Mouse (Mus musculus): Measurements from ENCODE around the gene Pias4. TPM values are rescaled to one million over a fixed set of nuclear protein-coding genes. Genes with fewer than 3 reads are reported as not detected.
A peak's percentile ranks its signal among the peaks of the same experiment; 100 is the strongest.

The Pias4 gene
- polyA plus RNA-seq, 1 experiment from 2014 or later: 32.8 TPM

DNA sequence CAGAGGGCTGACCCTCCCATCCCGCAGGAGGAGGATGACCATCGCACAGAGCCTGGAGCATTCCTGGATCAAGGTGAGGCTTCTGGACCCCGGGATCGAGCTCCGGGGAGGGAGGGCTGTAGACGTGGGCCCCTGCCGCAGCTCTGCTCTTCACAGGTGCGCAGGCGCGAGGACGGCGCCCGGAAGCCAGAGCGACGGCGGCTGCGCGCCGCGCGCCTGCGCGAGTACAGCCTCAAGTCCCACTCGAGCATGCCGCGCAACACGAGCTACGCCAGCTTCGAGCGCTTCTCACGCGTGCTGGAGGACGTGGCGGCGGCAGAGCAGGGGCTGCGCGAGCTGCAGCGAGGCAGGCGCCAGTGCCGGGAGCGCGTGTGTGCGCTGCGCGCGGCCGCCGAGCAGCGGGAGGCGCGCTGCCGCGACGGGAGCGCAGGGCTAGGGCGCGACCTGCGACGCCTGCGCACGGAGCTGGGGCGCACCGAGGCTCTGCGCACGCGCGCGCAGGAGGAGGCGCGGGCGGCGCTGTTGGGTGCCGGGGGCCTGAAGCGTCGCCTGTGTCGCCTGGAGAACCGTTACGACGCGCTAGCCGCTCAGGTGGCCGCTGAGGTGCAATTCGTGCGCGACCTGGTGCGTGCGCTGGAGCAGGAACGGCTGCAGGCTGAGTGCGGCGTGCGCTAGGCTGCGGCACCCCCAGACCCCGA, 24.7 kb upstream of the Pias4 start:
- Histone ChIP-seq H3K4me2 (replicated peaks; ENCODE audit: low read depth) (peak overlapping the region; percentile 87), H3K9ac (ENCODE audit: low read depth, low read length) (peak overlapping the region; percentile 73), H3K27me3 (replicated peaks; ENCODE audit: control insufficient read depth, insufficient read depth, low read length) (no peaks in the 10 kb centered on the region), H3K4me1 (replicated peaks; ENCODE audit: control insufficient read depth, insufficient read depth, low read length) (peaks cover 15% of the 10 kb centered on the region), H3K9me3 (ENCODE audit: control insufficient read depth) (no peaks in the 10 kb centered on the region), H3K4me3 (ENCODE audit: low read depth, low read length) (peak overlapping the region; percentile 55), H3K36me3 (ENCODE audit: control insufficient read depth, insufficient read depth) (peaks cover 21% of the 10 kb centered on the region; the same call in 1 of the 2 replicates), H3K27ac (ENCODE audit: low read depth, low read length) (peak overlapping the region; percentile 75)
- ATAC-seq: peak; percentile 82
- under 1% methylated on average over 68 of the region's 93 CpGs for WGBS
- peak; percentile 46 for TF ChIP-seq CTCF (IDR thresholded peaks at IDR 0.05; ENCODE audit: low read depth)

DNA sequence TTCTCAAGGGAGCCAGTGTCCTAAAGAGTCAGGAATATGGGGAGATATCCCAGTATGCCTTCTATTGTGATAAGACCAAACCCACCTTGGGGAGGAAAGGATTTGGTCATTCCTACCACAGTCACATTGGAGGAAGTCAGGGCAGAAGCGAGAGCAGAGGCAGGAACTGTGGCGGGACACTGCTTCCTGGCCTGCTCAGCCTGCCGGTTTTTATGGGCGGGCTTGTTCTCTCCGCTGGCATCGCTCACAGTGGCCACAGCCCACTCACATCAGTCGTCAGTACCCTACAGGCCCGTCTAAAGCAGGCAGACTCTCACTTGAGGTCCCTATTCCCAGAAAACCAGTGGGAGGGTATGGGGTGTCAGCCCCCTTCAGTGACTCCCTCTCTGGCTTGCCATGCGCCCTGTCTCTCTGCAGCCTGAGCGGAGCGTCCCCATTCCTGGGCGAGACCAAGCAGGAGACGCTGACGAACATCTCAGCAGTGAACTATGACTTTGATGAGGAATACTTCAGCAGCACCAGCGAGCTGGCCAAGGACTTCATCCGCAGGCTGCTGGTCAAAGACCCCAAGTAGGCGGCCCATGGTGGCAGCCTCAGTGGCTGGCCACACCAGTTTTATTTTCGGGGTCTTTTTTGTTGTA, 23.7 kb upstream of the Pias4 start:
- H3K4me3 ChIP-seq (ENCODE audit: low read depth, low read length): no peak overlapping the region
- no peaks in the 10 kb centered on the region for H3K9me3 ChIP-seq (ENCODE audit: control insufficient read depth)
- no peak for TF ChIP-seq CTCF (IDR thresholded peaks at IDR 0.05; ENCODE audit: low read depth)
- H3K4me2 ChIP-seq (replicated peaks; ENCODE audit: low read depth): peak overlapping the region; percentile 87
- WGBS: 84% methylated on average over 18 of the region's 18 CpGs
- peaks cover 31% of the 10 kb centered on the region for H3K36me3 ChIP-seq (ENCODE audit: control insufficient read depth, insufficient read depth)
- H3K9ac ChIP-seq (ENCODE audit: low read depth, low read length): no peak overlapping the region
- ATAC-seq: no peak
- H3K27ac ChIP-seq (ENCODE audit: low read depth, low read length): peak overlapping the region; percentile 75; the same call in 1 of the 2 replicates
- H3K4me1 ChIP-seq (replicated peaks; ENCODE audit: control insufficient read depth, insufficient read depth, low read length): peaks cover 15% of the 10 kb centered on the region
- H3K27me3 ChIP-seq (replicated peaks; ENCODE audit: control insufficient read depth, insufficient read depth, low read length): no peaks in the 10 kb centered on the region

DNA sequence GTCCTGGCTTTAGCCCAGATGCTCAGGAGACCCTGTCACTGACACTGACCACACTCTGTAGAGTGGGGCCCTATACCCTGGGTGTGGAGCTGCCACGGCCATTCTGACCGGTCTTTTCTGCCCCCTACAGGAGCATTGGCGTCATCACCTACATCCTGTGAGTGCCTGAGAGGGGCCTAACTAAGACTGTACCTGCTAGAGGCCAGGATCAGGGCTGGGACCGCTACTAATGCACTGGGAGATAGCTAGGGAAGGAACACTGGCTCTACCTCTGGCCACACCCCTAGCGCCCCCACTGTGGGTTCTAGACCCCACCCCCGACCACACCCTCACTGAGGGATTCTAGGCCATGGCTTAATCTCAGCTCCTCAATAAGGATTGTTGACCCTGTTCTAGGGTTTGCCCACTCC, 23.2 kb upstream of the Pias4 start:
- Histone ChIP-seq H3K27me3 (replicated peaks; ENCODE audit: control insufficient read depth, insufficient read depth, low read length) (no peaks in the 10 kb centered on the region), H3K27ac (ENCODE audit: low read depth, low read length) (peak overlapping the region; percentile 35), H3K9me3 (ENCODE audit: control insufficient read depth) (no peaks in the 10 kb centered on the region), H3K4me1 (replicated peaks; ENCODE audit: control insufficient read depth, insufficient read depth, low read length) (peaks cover 15% of the 10 kb centered on the region), H3K4me3 (ENCODE audit: low read depth, low read length) (no peak overlapping the region), H3K36me3 (ENCODE audit: control insufficient read depth, insufficient read depth) (peaks cover 34% of the 10 kb centered on the region), H3K4me2 (replicated peaks; ENCODE audit: low read depth) (no peak overlapping the region), H3K9ac (ENCODE audit: low read depth, low read length) (no peak overlapping the region)
- TF ChIP-seq CTCF (IDR thresholded peaks at IDR 0.05; ENCODE audit: low read depth): peak; percentile 60
- WGBS: 49% methylated on average over 6 of the region's 6 CpGs
- no peak for ATAC-seq

DNA sequence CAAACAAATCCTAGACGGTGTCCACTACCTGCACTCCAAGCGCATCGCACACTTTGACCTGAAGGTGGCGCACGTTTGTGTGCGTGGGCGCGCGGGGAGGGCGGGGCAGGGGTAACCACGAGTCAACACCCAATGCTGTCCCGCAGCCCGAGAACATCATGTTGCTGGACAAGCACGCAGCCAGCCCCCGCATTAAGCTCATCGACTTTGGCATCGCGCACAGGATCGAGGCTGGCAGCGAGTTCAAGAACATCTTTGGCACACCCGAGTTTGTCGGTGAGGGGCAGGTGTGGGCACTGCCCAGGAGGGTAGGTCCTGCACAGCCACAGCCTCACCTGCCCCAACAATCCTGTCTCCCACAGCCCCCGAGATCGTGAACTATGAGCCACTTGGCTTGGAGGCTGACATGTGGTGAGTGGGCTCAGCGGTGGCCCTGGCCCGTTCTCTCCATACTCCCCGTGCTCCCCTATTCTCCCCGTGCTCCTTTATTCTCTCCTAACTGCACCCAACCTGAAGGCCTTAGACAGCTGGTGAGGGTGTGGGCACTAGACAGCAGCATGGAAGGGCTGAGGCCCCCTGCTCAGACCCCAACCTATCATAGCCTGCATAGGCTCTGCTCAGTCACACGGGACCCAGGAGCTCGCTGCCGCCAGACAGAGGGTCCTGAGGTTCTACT, 22.7 kb upstream of the Pias4 start:
- H3K4me3 ChIP-seq (ENCODE audit: low read depth, low read length): no peak overlapping the region
- 71% methylated on average over 31 of the region's 31 CpGs for WGBS
- TF ChIP-seq CTCF (IDR thresholded peaks at IDR 0.05; ENCODE audit: low read depth): peak; percentile 78
- H3K9me3 ChIP-seq (ENCODE audit: control insufficient read depth): no peaks in the 10 kb centered on the region
- no peak overlapping the region for H3K9ac ChIP-seq (ENCODE audit: low read depth, low read length)
- H3K4me1 ChIP-seq (replicated peaks; ENCODE audit: control insufficient read depth, insufficient read depth, low read length): peaks cover 15% of the 10 kb centered on the region
- no peak for ATAC-seq
- no peaks in the 10 kb centered on the region for H3K27me3 ChIP-seq (replicated peaks; ENCODE audit: control insufficient read depth, insufficient read depth, low read length)
- H3K27ac ChIP-seq (ENCODE audit: low read depth, low read length): peak overlapping the region; percentile 35
- H3K36me3 ChIP-seq (ENCODE audit: control insufficient read depth, insufficient read depth): peaks cover 37% of the 10 kb centered on the region
- H3K4me2 ChIP-seq (replicated peaks; ENCODE audit: low read depth): no peak overlapping the region

DNA sequence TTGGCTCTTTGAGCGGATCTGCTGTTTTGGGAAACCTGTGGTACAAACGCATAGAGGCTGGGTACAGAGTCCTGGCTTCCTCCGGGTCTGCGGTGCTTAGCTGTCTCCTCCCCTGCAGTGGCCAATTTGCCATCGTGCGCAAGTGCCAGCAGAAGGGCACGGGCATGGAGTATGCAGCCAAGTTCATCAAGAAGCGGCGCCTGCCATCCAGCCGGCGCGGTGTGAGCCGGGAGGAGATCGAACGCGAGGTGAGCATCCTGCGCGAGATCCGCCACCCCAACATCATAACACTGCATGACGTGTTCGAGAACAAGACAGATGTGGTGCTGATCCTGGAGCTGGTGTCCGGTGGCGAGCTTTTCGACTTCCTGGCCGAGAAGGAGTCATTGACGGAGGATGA, 22.1 kb upstream of the Pias4 start:
- Histone ChIP-seq H3K4me1 (replicated peaks; ENCODE audit: control insufficient read depth, insufficient read depth, low read length) (peaks cover 15% of the 10 kb centered on the region), H3K4me2 (replicated peaks; ENCODE audit: low read depth) (no peak overlapping the region), H3K36me3 (ENCODE audit: control insufficient read depth, insufficient read depth) (peaks cover 41% of the 10 kb centered on the region), H3K9ac (ENCODE audit: low read depth, low read length) (no peak overlapping the region), H3K4me3 (ENCODE audit: low read depth, low read length) (no peak overlapping the region), H3K9me3 (ENCODE audit: control insufficient read depth) (no peaks in the 10 kb centered on the region), H3K27ac (ENCODE audit: low read depth, low read length) (no peak overlapping the region), H3K27me3 (replicated peaks; ENCODE audit: control insufficient read depth, insufficient read depth, low read length) (no peaks in the 10 kb centered on the region)
- ATAC-seq: no peak
- no peak for TF ChIP-seq CTCF (IDR thresholded peaks at IDR 0.05; ENCODE audit: low read depth)
- WGBS: 84% methylated on average over 26 of the region's 26 CpGs

DNA sequence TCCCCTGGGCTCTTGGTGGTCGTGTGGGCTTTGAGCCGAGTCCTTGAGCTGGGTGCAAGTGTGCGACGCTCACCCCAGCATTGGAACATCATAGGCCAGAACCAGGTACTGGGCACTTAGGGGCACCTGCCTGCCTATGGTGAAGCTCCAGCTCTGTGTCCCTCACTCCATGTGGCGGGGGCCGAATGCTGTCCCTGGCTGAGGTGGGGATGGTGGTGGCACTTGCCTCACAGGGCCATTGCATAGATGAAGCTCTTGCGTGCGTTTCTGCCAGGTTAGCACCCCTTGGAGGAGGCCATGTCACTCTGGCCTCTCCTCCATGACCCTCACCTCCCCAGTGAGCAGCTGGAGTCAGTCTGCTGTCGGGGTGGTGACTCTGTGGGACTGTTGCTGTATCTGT, 19.4 kb upstream of the Pias4 start:
- H3K9ac ChIP-seq (ENCODE audit: low read depth, low read length): no peak overlapping the region; the same call in 1 of the 2 replicates
- peaks cover 3% of the 10 kb centered on the region; the same call in 1 of the 2 replicates for H3K4me1 ChIP-seq (replicated peaks; ENCODE audit: control insufficient read depth, insufficient read depth, low read length)
- peaks cover 50% of the 10 kb centered on the region for H3K36me3 ChIP-seq (ENCODE audit: control insufficient read depth, insufficient read depth)
- H3K9me3 ChIP-seq (ENCODE audit: control insufficient read depth): no peaks in the 10 kb centered on the region
- H3K27me3 ChIP-seq (replicated peaks; ENCODE audit: control insufficient read depth, insufficient read depth, low read length): no peaks in the 10 kb centered on the region
- no peak overlapping the region for H3K4me2 ChIP-seq (replicated peaks; ENCODE audit: low read depth)
- no peak overlapping the region for H3K27ac ChIP-seq (ENCODE audit: low read depth, low read length)
- 95% methylated on average over 9 of the region's 9 CpGs for WGBS
- no peak overlapping the region for H3K4me3 ChIP-seq (ENCODE audit: low read depth, low read length)
- no peak for ATAC-seq
- no peak for TF ChIP-seq CTCF (IDR thresholded peaks at IDR 0.05; ENCODE audit: low read depth)
